Mouse (Mus musculus): ENCODE measurements around the gene Gm20388.
A peak's percentile ranks its signal among the peaks of the same experiment; 100 is the strongest.

The Gm20388 gene

DNA sequence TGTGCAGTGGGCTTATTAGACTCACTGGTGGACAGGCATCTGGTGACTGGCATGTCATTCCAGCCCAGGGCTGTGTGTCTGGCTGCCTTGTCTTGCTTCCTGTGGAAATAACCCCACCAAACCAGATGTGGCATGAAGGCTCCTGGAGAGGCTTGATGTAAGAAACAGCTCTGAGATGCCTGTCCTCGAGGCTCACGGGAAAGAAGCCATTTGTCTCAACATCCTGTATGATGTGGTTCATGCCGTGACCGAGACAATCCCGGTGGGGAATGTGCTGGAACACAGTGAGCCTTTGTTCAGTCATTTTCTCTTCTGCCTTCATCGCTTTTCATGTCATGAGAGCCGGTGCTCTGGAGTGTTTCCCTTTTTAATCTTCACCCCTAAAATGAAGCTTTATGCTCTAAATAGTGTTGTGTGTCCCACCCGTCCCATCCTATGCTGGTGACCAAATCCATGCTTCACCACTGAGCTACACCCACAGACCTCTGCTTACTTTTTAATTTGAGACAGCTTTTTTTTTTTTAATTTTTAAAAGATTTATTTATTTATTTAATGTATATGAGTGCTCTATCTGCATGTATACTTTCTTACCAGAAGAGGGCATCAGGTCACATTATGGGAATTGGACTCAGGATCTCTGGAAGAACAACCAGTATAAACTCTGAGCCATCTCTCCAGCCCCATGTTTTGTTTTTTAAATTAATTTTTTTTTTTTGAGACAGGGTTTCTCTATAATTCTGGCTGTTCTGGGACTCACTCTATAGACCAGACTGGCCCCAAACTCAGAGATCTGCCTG, 2054.3 kb downstream of the Gm20388 start:
- DNase-seq: no peak

DNA sequence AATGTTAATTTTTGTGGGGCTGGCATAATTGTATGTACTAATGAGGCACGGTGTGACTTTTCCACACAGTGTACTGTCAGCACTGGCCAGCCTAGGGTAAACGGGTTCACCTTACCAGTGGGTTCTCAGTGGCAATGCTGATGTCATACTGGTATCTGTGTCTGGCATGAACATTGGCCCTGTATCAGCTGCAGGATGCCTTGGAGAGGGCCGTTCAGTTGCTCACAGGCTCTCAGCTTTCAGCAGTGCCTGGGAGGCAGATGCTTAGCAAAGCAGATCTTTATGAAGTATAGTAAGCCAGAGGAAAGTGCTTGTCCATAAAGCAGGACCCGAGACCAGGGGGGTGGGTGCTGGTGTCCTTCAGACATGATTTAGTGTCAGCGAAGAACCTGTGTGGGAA, 2055.5 kb downstream of the Gm20388 start:
- DNase-seq: no peak

DNA sequence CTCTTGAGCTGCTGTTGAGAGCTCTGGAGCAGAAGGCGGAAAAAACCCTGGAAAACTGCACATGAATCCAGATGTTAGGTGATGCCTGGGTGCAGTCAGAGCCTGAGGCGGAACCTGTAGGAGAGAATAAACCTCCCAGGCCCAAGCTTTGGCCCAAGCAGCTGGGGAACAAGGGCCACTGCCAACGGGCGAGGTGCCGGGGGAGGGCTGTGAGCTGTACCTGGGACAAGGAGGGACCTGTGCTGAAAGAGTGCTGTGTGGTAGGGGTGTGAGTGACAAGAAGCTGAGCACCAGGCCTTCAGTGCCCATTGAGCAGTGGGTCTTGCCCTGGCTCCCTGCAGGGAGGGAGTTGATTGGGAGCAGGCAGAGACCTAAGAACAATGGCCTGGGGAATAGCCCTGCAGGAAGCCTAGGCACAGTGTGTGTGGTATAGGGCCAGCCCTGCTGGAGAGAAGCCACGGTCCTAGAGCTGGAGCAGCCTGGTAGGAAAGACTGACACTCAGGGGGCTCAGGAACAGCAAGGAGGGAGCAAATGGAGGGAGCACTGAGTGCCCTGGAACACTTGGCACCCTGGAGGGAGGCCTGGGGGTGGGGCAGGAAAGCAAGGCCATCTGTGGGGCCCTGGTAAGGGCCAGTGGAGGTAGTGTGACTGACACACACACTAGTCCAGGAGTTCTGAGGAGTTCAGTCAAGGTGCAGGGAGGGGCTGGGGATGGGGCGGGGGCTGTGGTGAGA, 2056.2 kb downstream of the Gm20388 start:
- no peak for DNase-seq

DNA sequence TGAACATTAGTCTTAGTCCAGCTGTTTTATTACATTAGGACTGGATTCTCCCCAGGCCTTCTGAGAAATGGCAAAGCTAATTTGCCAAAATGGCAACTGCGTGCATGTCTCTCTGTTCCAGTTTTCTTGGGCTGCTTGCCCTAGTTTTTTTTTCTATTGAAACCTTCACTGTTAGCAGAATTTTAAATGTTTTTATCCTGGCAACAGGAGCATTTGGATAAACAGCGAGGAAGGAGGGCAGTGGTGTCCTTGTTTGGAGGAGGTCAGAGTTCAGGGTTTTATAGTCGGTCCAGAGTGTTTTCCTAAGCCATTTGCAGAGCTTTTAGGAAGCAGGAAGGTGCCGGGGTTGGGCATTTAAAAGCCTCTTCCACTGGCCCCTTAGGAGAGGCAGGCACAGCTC, 2057.3 kb downstream of the Gm20388 start:
- DNase-seq: peak in 1 of 2 experiments; percentile 54

- no peak for DNase-seq
Observed at GRCm38 (mm10) chr8:121968542-121968941, 2057.9 kb downstream of the Gm20388 start.

DNA sequence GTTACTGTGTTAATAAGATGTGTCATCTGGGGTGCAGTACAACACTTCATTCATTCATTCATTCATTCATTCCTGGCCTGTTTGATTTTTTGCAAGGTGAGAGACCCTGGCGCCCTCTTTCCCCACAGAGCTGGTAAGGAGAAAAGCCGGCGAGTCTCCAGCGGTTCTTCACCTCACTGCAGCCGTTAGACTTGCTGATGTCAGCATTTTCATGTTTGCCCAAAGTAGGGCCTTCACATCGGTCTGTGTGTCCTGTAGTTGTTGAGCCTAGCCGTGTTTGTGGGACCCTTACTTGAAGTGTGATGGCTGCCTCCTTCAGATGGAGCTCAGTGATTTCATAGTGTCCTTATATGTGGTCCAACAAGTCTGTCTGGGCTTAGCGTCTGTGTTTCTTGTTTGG, 2059.6 kb downstream of the Gm20388 start:
- no peak for DNase-seq

- DNase-seq: no peak
Observed at GRCm38 (mm10) chr8:121971488-121972058, 2060.9 kb downstream of the Gm20388 start.

- no peak for DNase-seq
Observed at GRCm38 (mm10) chr8:121973906-121974305, 2063.3 kb downstream of the Gm20388 start.

GRCm38 (mm10) chr8:121977819-121978590, 2067.4 kb downstream of the Gm20388 start:
- peak; percentile 47 to 56 for DNase-seq

GRCm38 (mm10) chr8:121978670-121979069, 2068.0 kb downstream of the Gm20388 start:
- no peak for DNase-seq

- DNase-seq: peak; percentile 29 to 68
Observed at GRCm38 (mm10) chr8:121980792-121981519, 2070.3 kb downstream of the Gm20388 start.

DNA sequence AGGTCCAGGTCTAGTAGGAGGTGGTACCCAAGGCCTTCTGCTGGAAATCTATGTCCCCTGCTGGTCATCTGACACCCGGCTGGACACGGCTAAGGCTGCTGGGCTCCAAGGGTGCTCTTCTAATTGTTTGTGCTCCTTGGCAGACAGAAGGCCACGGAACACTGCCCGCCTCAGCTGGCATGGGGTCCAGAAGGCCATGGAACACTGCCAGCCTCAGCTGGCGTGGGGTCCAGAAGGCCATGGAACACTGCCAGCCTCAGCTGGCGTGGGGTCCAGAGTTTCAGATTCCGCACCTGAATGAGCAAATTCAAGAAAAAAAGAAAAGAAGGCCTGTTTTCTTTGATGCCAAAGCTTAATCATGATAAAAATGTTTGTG, 2070.9 kb downstream of the Gm20388 start:
- DNase-seq: peak; percentile 83 to 87

DNA sequence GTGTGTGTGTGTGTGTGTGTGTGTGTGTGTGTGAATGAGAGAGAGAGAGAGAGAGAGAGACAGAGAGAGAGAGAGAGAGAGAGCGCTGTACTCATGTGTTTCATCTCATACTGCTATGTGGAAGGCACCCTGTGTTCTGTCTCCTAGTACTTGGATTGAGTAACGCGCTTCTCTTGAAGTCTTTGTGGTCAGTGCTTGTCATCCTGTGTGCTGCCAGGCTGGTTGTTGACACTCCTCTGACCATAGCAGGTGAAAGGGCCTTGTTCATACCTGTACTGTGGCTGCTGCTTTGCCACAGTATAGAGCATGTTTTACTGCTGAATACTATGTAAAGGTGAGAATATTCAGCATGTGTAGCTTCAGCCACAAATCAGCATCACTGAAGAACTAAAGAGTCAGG, 2075.0 kb downstream of the Gm20388 start:
- DNase-seq: no peak

GRCm38 (mm10) chr8:121987892-121988291, 2077.3 kb downstream of the Gm20388 start:
- no peak for DNase-seq

GRCm38 (mm10) chr8:121990506-121991255, 2080.0 kb downstream of the Gm20388 start:
- no peak for DNase-seq

DNA sequence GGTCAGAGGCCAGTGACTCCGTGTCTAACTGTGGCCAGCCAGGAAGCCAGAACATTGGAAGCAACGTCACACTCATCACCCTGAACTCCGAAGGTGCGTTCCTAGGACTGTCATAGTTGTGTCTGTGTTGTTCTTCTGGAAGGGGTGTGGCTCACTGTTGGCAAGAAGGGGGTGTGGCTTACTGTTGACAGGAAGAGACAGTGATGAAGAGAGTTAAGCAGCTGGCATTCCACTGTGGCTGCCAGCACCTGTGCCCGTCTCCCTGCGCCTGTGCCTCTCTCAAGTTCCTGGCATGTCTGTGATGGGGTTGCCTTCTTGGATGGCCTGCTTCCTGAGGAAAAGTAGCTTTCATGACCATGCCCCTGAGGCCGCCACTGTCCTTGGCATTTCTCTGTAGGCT, 2081.0 kb downstream of the Gm20388 start:
- no peak for DNase-seq

DNA sequence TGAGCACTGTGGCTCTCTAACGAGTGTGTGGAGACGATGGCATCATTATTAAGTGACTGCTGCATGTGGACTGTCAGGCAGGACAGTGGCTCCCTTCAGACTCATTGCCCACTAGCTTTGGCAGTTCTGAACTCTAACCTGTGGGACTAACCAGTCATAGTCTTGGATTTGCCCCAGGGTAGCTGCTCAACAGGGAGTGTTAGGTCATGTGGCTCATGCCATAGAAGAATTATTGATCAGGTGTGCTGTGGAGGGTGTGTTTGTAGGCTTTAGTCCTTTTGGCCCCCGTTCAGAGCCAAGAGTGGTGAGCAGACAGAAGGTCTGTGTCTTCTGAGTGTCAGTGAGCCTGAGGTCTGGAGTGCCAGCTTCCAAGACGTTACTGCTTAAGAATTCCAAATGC, 2082.3 kb downstream of the Gm20388 start:
- DNase-seq: no peak

DNA sequence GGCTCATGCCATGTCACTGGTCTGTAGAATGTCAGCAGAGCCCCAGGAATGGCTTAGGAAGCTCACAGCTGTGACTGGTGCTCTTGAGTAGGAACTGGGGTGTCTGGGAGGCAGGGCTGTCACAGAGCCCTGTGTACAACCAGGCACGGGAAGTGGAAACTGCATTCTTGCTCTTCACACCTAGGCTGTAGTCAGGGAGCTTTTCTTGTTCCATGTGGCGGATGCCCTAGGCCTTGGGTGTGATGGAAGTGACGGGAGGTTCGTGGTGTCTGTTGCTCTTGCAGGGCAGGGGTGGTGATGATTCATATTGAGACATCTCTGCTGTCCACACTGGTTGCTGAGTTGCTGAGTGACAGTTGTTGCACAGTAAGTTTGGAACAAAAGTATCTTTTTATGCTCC, 2084.5 kb downstream of the Gm20388 start:
- no peak for DNase-seq

DNA sequence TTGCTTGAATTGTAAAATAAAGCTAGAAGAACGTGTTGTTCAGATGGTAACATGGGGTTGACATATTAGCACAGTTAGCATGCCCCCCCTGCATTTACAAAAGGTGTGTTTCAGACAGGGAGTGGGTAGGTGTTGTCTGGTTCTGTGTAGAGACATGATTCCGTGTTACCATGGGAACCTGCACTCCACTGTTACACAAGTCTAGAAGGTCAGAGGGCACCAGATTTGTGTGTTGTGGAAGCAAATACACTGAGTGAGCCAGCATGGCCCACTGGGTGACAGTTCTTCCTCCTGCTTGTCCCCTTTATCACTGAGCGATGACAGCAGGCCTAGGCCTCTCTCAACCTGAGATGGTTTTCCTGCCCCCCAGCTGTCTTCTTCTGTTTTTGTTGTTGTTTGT, 2085.3 kb downstream of the Gm20388 start:
- no peak for DNase-seq

DNA sequence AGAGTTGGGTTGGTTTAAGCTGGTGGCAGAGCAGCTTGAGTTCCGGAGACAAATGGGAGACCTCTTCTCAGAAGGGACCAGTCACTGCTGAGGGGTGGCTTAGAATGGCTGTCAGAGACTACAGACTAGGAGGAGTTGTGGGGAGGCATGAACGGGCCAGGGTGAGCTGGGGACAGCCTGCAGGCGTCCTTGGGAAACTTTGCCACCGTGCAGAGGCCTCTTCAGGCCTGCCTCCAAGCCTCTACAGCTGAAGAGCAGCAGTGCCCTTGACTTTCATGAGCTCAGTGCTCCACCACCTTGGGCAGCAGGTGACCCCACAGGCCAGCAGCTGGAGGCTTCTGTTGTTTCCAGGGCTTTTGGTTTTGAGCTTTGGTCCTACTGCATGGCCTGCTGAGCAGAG, 2088.0 kb downstream of the Gm20388 start:
- no peak for DNase-seq

- no peak for DNase-seq
Observed at GRCm38 (mm10) chr8:121999211-121999610, 2088.6 kb downstream of the Gm20388 start.

All from kidney, adult 8-10 months (tissue).